Mouse (Mus musculus) CH12.LX (cell line): Measurements from ENCODE around the gene 9530077C05Rik.

Experiments used
- MAX ChIP-seq: IDR thresholded peaks from 2 replicates; pipeline ENCODE4 v1.6.1; 2011; ENCODE audit warnings: low read length, improper control_type of control experiment
- MAZ ChIP-seq: IDR thresholded peaks from 2 replicates; pipeline ENCODE4 v1.6.1; 2012; ENCODE audit warnings: low read depth, mild to moderate bottlenecking, inconsistent platforms, low read length, improper control_type of control experiment, moderate library complexity
- POLR2A ChIP-seq: IDR thresholded peaks from 2 replicates; pipeline ENCODE4 v1.6.1; 2011; ENCODE audit warnings: low read depth, mild to moderate bottlenecking, improper control_type of control experiment, low read length
- TBP ChIP-seq: conservative IDR thresholded peaks from 2 replicates; pipeline ENCODE4 v1.6.1; 2011; ENCODE audit warnings: low read depth, low read length, improper control_type of control experiment

GRCm38 (mm10) chr9:22429533-22430241, 18.4 kb downstream of the 9530077C05Rik start:
- no peak for TF ChIP-seq POLR2A
- no peak for TF ChIP-seq MAX
- no peak for TF ChIP-seq MAZ
- TF ChIP-seq TBP: no peak
